Comparison of ENCODE assay signal across 25 mouse cellular contexts in the genomic region with DNA sequence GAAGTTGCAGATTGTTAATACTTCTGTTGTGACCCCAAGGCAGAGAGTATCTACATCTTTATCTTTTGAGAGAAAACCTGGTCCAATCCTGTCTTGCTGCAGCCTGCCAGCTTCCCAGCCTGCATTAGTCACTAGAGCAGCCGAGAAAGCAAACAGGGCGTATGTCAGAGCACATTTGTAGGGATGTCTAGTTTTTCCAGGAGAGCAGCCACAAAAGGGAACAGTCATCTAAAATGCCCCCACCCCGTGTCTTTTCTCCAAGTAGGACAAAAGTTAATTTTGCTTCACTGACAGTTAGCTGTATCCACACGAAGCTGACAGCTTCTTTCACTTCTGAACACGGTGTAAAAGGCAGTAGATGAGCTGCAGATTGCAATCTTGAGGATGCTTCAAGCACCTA.
DNase-seq lines count a peak whose midpoint lies in the region; ATAC-seq and TF ChIP-seq lines count a peak whose summit lies in the region.
"Had no signal": no experiment of that assay in that cellular context is flagged by ENCODE, and none has a peak within 500 bp of the region (broad histone marks: within the 10 kb centered on the region; RNA-seq: fewer than 3 reads in every experiment).

No protein-coding gene starts in this region.

- H3K4me1 ChIP-seq in olfactory bulb, adult 2 months (ENCODE audit: control insufficient read depth, insufficient read depth, low read length): peaks cover 18% of the 10 kb centered on the region
- peaks cover 33% of the 10 kb centered on the region for H3K4me1 ChIP-seq in liver, embryonic 12.5 days
- H3K4me1 ChIP-seq: heart, embryonic 13.5 days; neural tube, embryonic 15.5 days had no signal

- H3K4me2 ChIP-seq in liver, embryonic 12.5 days: no peak overlapping the region
- H3K4me2 ChIP-seq: embryonic facial prominence, embryonic 12.5 days; heart, embryonic 13.5 days; hindbrain, embryonic 13.5 days; limb, embryonic 15.5 days; neural tube, embryonic 15.5 days had no signal

- peaks cover 9% of the 10 kb centered on the region for H3K27me3 ChIP-seq in liver, embryonic 12.5 days (replicated peaks)
- H3K27me3 ChIP-seq: embryonic facial prominence, embryonic 12.5 days; limb, embryonic 15.5 days; neural tube, embryonic 15.5 days had no signal

- 31% methylated on average over 5 of the region's 5 CpGs for WGBS in olfactory bulb, adult 2 months
- WGBS in liver, embryonic 12.5 days (ENCODE audit: insufficient replicate concordance): 63% methylated on average over 5 of the region's 5 CpGs

- TF ChIP-seq CTCF in olfactory bulb, adult 2 months (IDR thresholded peaks at IDR 0.05; ENCODE audit: insufficient read depth, low read depth, low read length): no peak

- 0 out of 2 replicates have a peak overlapping the region, but pooled peaks have one; percentile 29 for H3K27ac ChIP-seq in olfactory bulb, adult 2 months (ENCODE audit: insufficient read depth, low read depth, low read length)
- H3K27ac ChIP-seq in liver, embryonic 12.5 days: no peak overlapping the region
- H3K27ac ChIP-seq: embryonic facial prominence, embryonic 12.5 days; heart, embryonic 13.5 days; hindbrain, embryonic 13.5 days; limb, embryonic 15.5 days; neural tube, embryonic 15.5 days had no signal

- H3K9ac ChIP-seq in liver, embryonic 12.5 days: no peak overlapping the region
- H3K9ac ChIP-seq: embryonic facial prominence, embryonic 12.5 days; heart, embryonic 13.5 days; hindbrain, embryonic 13.5 days; limb, embryonic 15.5 days; liver, postnatal 0 days; neural tube, embryonic 15.5 days had no signal

- intact Hi-C loops in left cerebral cortex, postnatal 4 days (cut with DNase I): no loop called here

- no peaks in the 10 kb centered on the region for H3K36me3 ChIP-seq in liver, embryonic 12.5 days
- H3K36me3 ChIP-seq: heart, embryonic 13.5 days; limb, embryonic 15.5 days; neural tube, embryonic 15.5 days had no signal

- no peak overlapping the region for H3K4me3 ChIP-seq in olfactory bulb, adult 2 months (ENCODE audit: insufficient read depth, low read depth, low read length)
- H3K4me3 ChIP-seq in liver, embryonic 12.5 days: no peak overlapping the region
- H3K4me3 ChIP-seq: embryonic facial prominence, embryonic 12.5 days; erythroblast, embryonic 14.5 days; heart, embryonic 13.5 days; hindbrain, embryonic 13.5 days; limb, embryonic 15.5 days; neural tube, embryonic 15.5 days had no signal

- no peak for ATAC-seq in megakaryocyte, adult 5-6 weeks (ENCODE audit: poor library complexity, severe bottlenecking)
- no peak for ATAC-seq in liver, embryonic 12.5 days
- ATAC-seq: CD4-positive, CD25-positive, alpha-beta regulatory T cell, adult 4 months; forebrain, embryonic 16.5 days; inflammation-experienced regulatory T-cells, adult 6 months; liver, postnatal 0 days; midbrain, embryonic 16.5 days had no signal

- DNase-seq in adrenal gland, adult 2 months: peak; percentile 32
- no peak for DNase-seq in adrenal gland, postnatal 25 days
- DNase-seq in left cerebral cortex, adult 11 months (ENCODE audit: low spot score): peak; percentile 28
- DNase-seq in left cerebral cortex, postnatal 4 days: no peak
- DNase-seq in 3T3-L1 (ENCODE audit: low read depth, low spot score): peak; percentile 49
- DNase-seq: cerebellum, adult 9-11 months; kidney, adult 2 months; kidney, postnatal 25 days; liver, postnatal 0 days; lung, postnatal 14 days; thymus, adult 18-20 months; thymus, postnatal 4 days had no signal

- H3K9me3 ChIP-seq in liver, embryonic 12.5 days (replicated peaks): no peaks in the 10 kb centered on the region
- H3K9me3 ChIP-seq: embryonic facial prominence, embryonic 12.5 days; heart, embryonic 13.5 days; hindbrain, embryonic 13.5 days; limb, embryonic 15.5 days; neural tube, embryonic 15.5 days had no signal

- no peak for TF ChIP-seq POLR2A in olfactory bulb, adult 2 months (IDR thresholded peaks at IDR 0.05; ENCODE audit: insufficient read depth, low read depth, low read length)

Comparison
In these comparisons a context has a peak if more than half of its experiments do, and no peak if none do; other contexts are left out.
1. DNase-seq: peak in adrenal gland, adult 2 months (single experiment), left cerebral cortex, adult 11 months (single experiment) and 3T3-L1 (single experiment); none in adrenal gland, postnatal 25 days (single experiment) and left cerebral cortex, postnatal 4 days (single experiment).